Mouse (Mus musculus): ENCODE measurements at regions not wholly inside any gene's neighbourhood (a gene's known extent, or its start where the extent isn't known, plus 50 kb on each side); places are given as distances from the start of the nearest gene placed in this dataset.

DNA sequence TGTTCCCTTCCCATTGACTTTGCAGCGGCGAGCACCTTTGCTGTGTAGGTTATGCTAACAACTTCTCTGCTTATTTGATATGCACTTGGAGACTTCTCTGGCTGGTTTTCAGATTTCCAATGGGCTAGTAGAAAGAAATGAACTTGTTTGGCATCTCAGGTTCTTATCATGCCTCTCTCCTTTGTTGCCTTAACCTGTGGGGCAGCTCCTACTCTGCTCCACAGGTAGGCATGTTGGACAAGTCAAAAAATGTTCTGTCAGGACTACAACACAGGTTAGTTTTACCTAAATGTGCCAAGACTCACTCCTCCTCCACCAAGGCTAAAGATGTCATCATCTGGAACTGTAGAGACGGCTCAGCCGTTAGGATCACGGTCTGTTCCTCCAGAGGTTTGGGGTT is 1164.3 kb downstream of the 4930447A16Rik start:
- Histone ChIP-seq H3K27ac (ENCODE audit: insufficient read depth, low read depth) (no peak overlapping the region), H3K4me2 (ENCODE audit: insufficient read depth, low read depth, poor library complexity, severe bottlenecking) (no peak overlapping the region), H3K9me3 (replicated peaks; ENCODE audit: low read length) (no peaks in the 10 kb centered on the region), H3K4me3 (replicated peaks in 1 of 3; ENCODE audit: low read depth in 2 of 3, low read length in 2 of 3, poor library complexity in 1 of 3) (no peak overlapping the region), H3K79me2 (replicated peaks; ENCODE audit: control insufficient read depth, extremely low read depth, insufficient read depth, poor library complexity, severe bottlenecking) (no peaks in the 10 kb centered on the region), H3K27me3 (replicated peaks) (no peaks in the 10 kb centered on the region), H3K9ac (ENCODE audit: insufficient read depth, low read depth) (no peak overlapping the region), H3K4me1 (ENCODE audit: control insufficient read depth in 1 of 2, insufficient read depth in 2 of 2) (peaks cover 4 to 7% of the 10 kb centered on the region in 2 experiments), H3K36me3 (replicated peaks in 1 of 2; ENCODE audit: control insufficient read depth in 1 of 2, insufficient read depth in 1 of 2, low read length in 1 of 2) (no peaks in the 10 kb centered on the region)
- TF ChIP-seq SMC3 (IDR thresholded peaks at IDR 0.05; ENCODE audit: low read depth, low read length) (no peak), CHD2 (IDR thresholded peaks at IDR 0.05; ENCODE audit: low read length) (no peak), MYC (IDR thresholded peaks at IDR 0.05; ENCODE audit: low read depth, low read length) (no peak), BHLHE40 (IDR thresholded peaks at IDR 0.05; ENCODE audit: low read depth, low read length) (no peak), USF1 (IDR thresholded peaks at IDR 0.05; ENCODE audit: low read depth, low read length) (no peak), ELF1 (IDR thresholded peaks at IDR 0.05; ENCODE audit: low read depth, low read length) (no peak), TCF12 (IDR thresholded peaks at IDR 0.05; ENCODE audit: low read depth, low read length) (no peak), CHD1 (IDR thresholded peaks at IDR 0.05; ENCODE audit: low read depth, low read length) (no peak), JUND (conservative IDR thresholded peaks at IDR 0.05; ENCODE audit: low read depth, low read length) (no peak), GABPA (IDR thresholded peaks at IDR 0.05; ENCODE audit: insufficient replicate concordance, low read depth, low read length) (no peak), SIN3A (IDR thresholded peaks at IDR 0.05; ENCODE audit: low read length) (no peak), UBTF (IDR thresholded peaks at IDR 0.05; ENCODE audit: low read depth, low read length) (no peak), ZKSCAN1 (IDR thresholded peaks at IDR 0.05; ENCODE audit: borderline replicate concordance, low read depth, low read length) (no peak), NRF1 (IDR thresholded peaks at IDR 0.05; ENCODE audit: low read depth, low read length) (no peak), POLR2A (IDR thresholded peaks at IDR 0.05; ENCODE audit: low read depth, low read length) (no peak), POLR2AphosphoS2 (IDR thresholded peaks at IDR 0.05; ENCODE audit: low read depth, low read length) (no peak), NELFE (IDR thresholded peaks at IDR 0.05; ENCODE audit: low read depth, low read length) (no peak), PAX5 (IDR thresholded peaks at IDR 0.05; ENCODE audit: low read length) (no peak), JUN (IDR thresholded peaks at IDR 0.05; ENCODE audit: insufficient read depth, low read depth, low read length) (no peak), HCFC1 (IDR thresholded peaks at IDR 0.05; ENCODE audit: low read depth, low read length) (no peak)
- no peak for DNase-seq (ENCODE audit: extremely low read depth)
- in situ Hi-C loops (cut with MboI; ENCODE audit: low pct_ligation_motif_present, low pct_unique_long_range_greater_than_20kb, low sequenced_read_pairs) (no loop called here), dilution Hi-C loops (cut with MboI; ENCODE audit: extremely low pct_ligation_motif_present, extremely low pct_unique_long_range_greater_than_20kb, low sequenced_read_pairs) (no loop called here)

DNA sequence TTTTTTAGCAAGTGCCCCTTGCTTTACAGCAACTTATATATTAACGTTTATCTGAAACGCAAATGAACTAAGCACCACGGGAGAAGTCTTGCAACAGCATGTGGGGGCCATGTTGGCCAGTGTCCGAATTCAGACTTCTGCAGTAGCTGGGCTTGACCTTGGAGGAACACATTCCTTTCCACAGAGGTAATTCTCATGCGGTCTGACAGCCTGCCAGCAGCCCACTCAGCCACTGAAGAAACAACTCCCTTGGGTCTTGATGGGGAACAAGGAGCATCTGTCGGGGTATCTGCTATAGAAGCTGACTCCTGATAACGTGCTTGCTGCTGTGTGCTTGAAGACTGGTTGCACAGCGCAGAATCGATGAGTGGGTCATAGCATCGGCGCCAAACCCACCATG is 1168.7 kb downstream of the 4930447A16Rik start:
- H3K4me3 ChIP-seq (replicated peaks in 1 of 3; ENCODE audit: low read depth in 2 of 3, low read length in 2 of 3, poor library complexity in 1 of 3) = no peak overlapping the region
- in situ Hi-C loops (cut with MboI; ENCODE audit: low pct_ligation_motif_present, low pct_unique_long_range_greater_than_20kb, low sequenced_read_pairs) = no loop called here
- no peak overlapping the region for H3K9ac ChIP-seq (ENCODE audit: insufficient read depth, low read depth)
- dilution Hi-C loops (cut with MboI; ENCODE audit: extremely low pct_ligation_motif_present, extremely low pct_unique_long_range_greater_than_20kb, low sequenced_read_pairs) = no loop called here
- no peaks in the 10 kb centered on the region for H3K9me3 ChIP-seq (replicated peaks; ENCODE audit: low read length)
- H3K4me1 ChIP-seq (ENCODE audit: control insufficient read depth in 1 of 2, insufficient read depth in 2 of 2) = peaks cover 4 to 7% of the 10 kb centered on the region in 2 experiments
- H3K27me3 ChIP-seq (replicated peaks) = no peaks in the 10 kb centered on the region
- H3K79me2 ChIP-seq (replicated peaks; ENCODE audit: control insufficient read depth, extremely low read depth, insufficient read depth, poor library complexity, severe bottlenecking) = no peaks in the 10 kb centered on the region
- DNase-seq (ENCODE audit: extremely low read depth) = no peak
- no peak overlapping the region for H3K27ac ChIP-seq (ENCODE audit: insufficient read depth, low read depth)
- H3K36me3 ChIP-seq (replicated peaks in 1 of 2; ENCODE audit: control insufficient read depth in 1 of 2, insufficient read depth in 1 of 2, low read length in 1 of 2) = no peaks in the 10 kb centered on the region
- no peak overlapping the region for H3K4me2 ChIP-seq (ENCODE audit: insufficient read depth, low read depth, poor library complexity, severe bottlenecking)
- no peak for TF ChIP-seq ETS1 (conservative IDR thresholded peaks at IDR 0.05; ENCODE audit: low read depth, low read length)
- no peak for TF ChIP-seq TCF12 (IDR thresholded peaks at IDR 0.05; ENCODE audit: low read depth, low read length)
- TF ChIP-seq KAT2A (IDR thresholded peaks at IDR 0.05; ENCODE audit: insufficient replicate concordance, low read length) = no peak
- no peak for TF ChIP-seq JUND (conservative IDR thresholded peaks at IDR 0.05; ENCODE audit: low read depth, low read length)
- no peak for TF ChIP-seq E2F4 (IDR thresholded peaks at IDR 0.05; ENCODE audit: insufficient replicate concordance, low read depth, low read length)
- no peak for TF ChIP-seq MAX (IDR thresholded peaks at IDR 0.05; ENCODE audit: low read length)
- no peak for TF ChIP-seq CHD2 (IDR thresholded peaks at IDR 0.05; ENCODE audit: low read length)
- TF ChIP-seq HCFC1 (IDR thresholded peaks at IDR 0.05; ENCODE audit: low read depth, low read length) = no peak
- no peak for TF ChIP-seq ZC3H11A (IDR thresholded peaks at IDR 0.05; ENCODE audit: low read depth, low read length)
- no peak for TF ChIP-seq RAD21 (IDR thresholded peaks at IDR 0.05; ENCODE audit: low read depth, low read length)
- no peak for TF ChIP-seq TBP (conservative IDR thresholded peaks at IDR 0.05; ENCODE audit: low read depth, low read length)
- TF ChIP-seq NRF1 (IDR thresholded peaks at IDR 0.05; ENCODE audit: low read depth, low read length) = no peak
- no peak for TF ChIP-seq ZKSCAN1 (IDR thresholded peaks at IDR 0.05; ENCODE audit: borderline replicate concordance, low read depth, low read length)
- no peak for TF ChIP-seq USF2 (conservative IDR thresholded peaks at IDR 0.05; ENCODE audit: low read depth, low read length)
- no peak for TF ChIP-seq RCOR1 (conservative IDR thresholded peaks at IDR 0.05; ENCODE audit: low read depth, low read length)
- no peak for TF ChIP-seq USF1 (IDR thresholded peaks at IDR 0.05; ENCODE audit: low read depth, low read length)
